Mouse (Mus musculus): ENCODE data around the gene Crmp1. TPM values are rescaled to one million over a fixed set of nuclear protein-coding genes. Genes with fewer than 3 reads are reported as not detected.

Gene Crmp1
- polyA plus RNA-seq, 1 experiment from 2014 or later: 106 TPM

GRCm38 (mm10) chr5:37257243-37257642 lies 15.5 kb downstream of the Crmp1 start:
- Histone ChIP-seq H3K4me1 (no peaks in the 10 kb centered on the region), H3K4me3 (no peak overlapping the region), H3K27me3 (ENCODE audit: poor library complexity, severe bottlenecking) (no peaks in the 10 kb centered on the region), H3K36me3 (replicated peaks) (peaks cover 20% of the 10 kb centered on the region), H3K9me3 (no peaks in the 10 kb centered on the region), H3K27ac (no peak overlapping the region)
- DNase-seq (ENCODE audit: extremely low spot score, low spot score): no peak
- WGBS: 62% methylated on average over 5 of the region's 5 CpGs

- H3K9me3 ChIP-seq: no peaks in the 10 kb centered on the region
- no peak for DNase-seq (ENCODE audit: extremely low spot score, low spot score)
- H3K27me3 ChIP-seq (ENCODE audit: poor library complexity, severe bottlenecking): no peaks in the 10 kb centered on the region
- peaks cover 17% of the 10 kb centered on the region for H3K36me3 ChIP-seq (replicated peaks)
- H3K4me3 ChIP-seq: no peak overlapping the region
- no peaks in the 10 kb centered on the region for H3K4me1 ChIP-seq
- whole genome bisulfite sequencing: 83% methylated on average over 5 of the region's 5 CpGs
- no peak overlapping the region for H3K27ac ChIP-seq
These were observed 20.0 kb downstream of the Crmp1 start for GRCm38 (mm10) chr5:37261734-37262133.

- Histone ChIP-seq H3K4me1 (no peaks in the 10 kb centered on the region), H3K27me3 (ENCODE audit: poor library complexity, severe bottlenecking) (no peaks in the 10 kb centered on the region), H3K4me3 (no peak overlapping the region), H3K36me3 (replicated peaks) (peaks cover 31% of the 10 kb centered on the region), H3K27ac (no peak overlapping the region), H3K9me3 (no peaks in the 10 kb centered on the region)
- 88% methylated on average over 6 of the region's 6 CpGs for WGBS
- no peak for DNase-seq (ENCODE audit: extremely low spot score, low spot score)
These were observed 22.1 kb downstream of the Crmp1 start for GRCm38 (mm10) chr5:37263816-37264215.

- H3K4me1 ChIP-seq: no peaks in the 10 kb centered on the region
- H3K27ac ChIP-seq: no peak overlapping the region
- 94% methylated on average over 11 of the region's 11 CpGs for WGBS
These were observed 39.3 kb downstream of the Crmp1 start for GRCm38 (mm10) chr5:37281021-37281420.

GRCm38 (mm10) chr5:37288374-37288773 lies 46.6 kb downstream of the Crmp1 start:
- H3K27ac ChIP-seq: no peak overlapping the region
- 77% methylated on average over 3 of the region's 3 CpGs for WGBS
- DNase-seq (ENCODE audit: extremely low spot score, low spot score): peak; percentile 42
- no peaks in the 10 kb centered on the region for H3K4me1 ChIP-seq
- no peak overlapping the region for H3K4me3 ChIP-seq
- H3K27me3 ChIP-seq (ENCODE audit: poor library complexity, severe bottlenecking): no peaks in the 10 kb centered on the region
- H3K9me3 ChIP-seq: no peaks in the 10 kb centered on the region
- peaks cover 79% of the 10 kb centered on the region for H3K36me3 ChIP-seq (replicated peaks)

More at GRCm38 (mm10) chr5:37281021-37281420, 39.3 kb downstream of the Crmp1 start:
- Histone ChIP-seq H3K36me3 (replicated peaks) (peaks cover 93% of the 10 kb centered on the region), H3K27me3 (ENCODE audit: poor library complexity, severe bottlenecking) (no peaks in the 10 kb centered on the region), H3K9me3 (no peaks in the 10 kb centered on the region), H3K4me3 (no peak overlapping the region)
- no peak for DNase-seq (ENCODE audit: extremely low spot score, low spot score)

GRCm38 (mm10) chr5:37289236-37289635 lies 47.5 kb downstream of the Crmp1 start:
- Histone ChIP-seq H3K36me3 (replicated peaks) (peaks cover 70% of the 10 kb centered on the region), H3K4me1 (no peaks in the 10 kb centered on the region), H3K4me3 (no peak overlapping the region), H3K27me3 (ENCODE audit: poor library complexity, severe bottlenecking) (no peaks in the 10 kb centered on the region), H3K9me3 (no peaks in the 10 kb centered on the region), H3K27ac (no peak overlapping the region)
- DNase-seq (ENCODE audit: extremely low spot score, low spot score): peak; percentile 31
- WGBS: 27% methylated on average over 3 of the region's 3 CpGs

- H3K27ac ChIP-seq: no peak overlapping the region
- H3K9me3 ChIP-seq: no peaks in the 10 kb centered on the region
- peak; percentile 23 for DNase-seq (ENCODE audit: extremely low spot score, low spot score)
- H3K36me3 ChIP-seq (replicated peaks): peaks cover 57% of the 10 kb centered on the region
- WGBS: 68% methylated on average over 9 of the region's 9 CpGs
- H3K27me3 ChIP-seq (ENCODE audit: poor library complexity, severe bottlenecking): no peaks in the 10 kb centered on the region
- no peak overlapping the region for H3K4me3 ChIP-seq
- no peaks in the 10 kb centered on the region for H3K4me1 ChIP-seq
These were observed 49.2 kb downstream of the Crmp1 start for GRCm38 (mm10) chr5:37290983-37291382.

- Histone ChIP-seq H3K9me3 (no peaks in the 10 kb centered on the region), H3K27ac (no peak overlapping the region), H3K4me3 (no peak overlapping the region), H3K27me3 (ENCODE audit: poor library complexity, severe bottlenecking) (no peaks in the 10 kb centered on the region), H3K4me1 (no peaks in the 10 kb centered on the region), H3K36me3 (replicated peaks) (peaks cover 31% of the 10 kb centered on the region)
- 89% methylated on average over 10 of the region's 10 CpGs for WGBS
- no peak for DNase-seq (ENCODE audit: extremely low spot score, low spot score)
These were observed 55.0 kb downstream of the Crmp1 start for GRCm38 (mm10) chr5:37296717-37297116.

GRCm38 (mm10) chr5:37298370-37298769 lies 56.6 kb downstream of the Crmp1 start:
- Histone ChIP-seq H3K27ac (no peak overlapping the region), H3K27me3 (ENCODE audit: poor library complexity, severe bottlenecking) (no peaks in the 10 kb centered on the region), H3K9me3 (no peaks in the 10 kb centered on the region), H3K36me3 (replicated peaks) (peaks cover 37% of the 10 kb centered on the region), H3K4me3 (no peak overlapping the region), H3K4me1 (no peaks in the 10 kb centered on the region)
- WGBS: 29% methylated on average over 7 of the region's 7 CpGs
- peak; percentile 30 for DNase-seq (ENCODE audit: extremely low spot score, low spot score)

GRCm38 (mm10) chr5:37310026-37310425 lies 68.3 kb downstream of the Crmp1 start:
- WGBS: 88% methylated on average over 9 of the region's 9 CpGs
- Histone ChIP-seq H3K27ac (no peak overlapping the region), H3K4me3 (no peak overlapping the region), H3K27me3 (ENCODE audit: poor library complexity, severe bottlenecking) (no peaks in the 10 kb centered on the region), H3K9me3 (0 out of 2 replicates have a peak, but pooled peaks cover under 1% of the 10 kb centered on the region), H3K36me3 (replicated peaks) (peaks cover 97% of the 10 kb centered on the region), H3K4me1 (no peaks in the 10 kb centered on the region)
- no peak for DNase-seq (ENCODE audit: extremely low spot score, low spot score)

- Histone ChIP-seq H3K36me3 (replicated peaks) (peaks cover 100% of the 10 kb centered on the region), H3K27ac (no peak overlapping the region), H3K9me3 (peaks cover 11% of the 10 kb centered on the region; the same call in 1 of the 2 replicates), H3K4me1 (no peaks in the 10 kb centered on the region), H3K27me3 (ENCODE audit: poor library complexity, severe bottlenecking) (no peaks in the 10 kb centered on the region), H3K4me3 (no peak overlapping the region)
- DNase-seq (ENCODE audit: extremely low spot score, low spot score): no peak
- 92% methylated on average over 12 of the region's 12 CpGs for WGBS
These were observed 71.4 kb downstream of the Crmp1 start for GRCm38 (mm10) chr5:37312980-37313722.

GRCm38 (mm10) chr5:37318715-37319114 lies 77.0 kb downstream of the Crmp1 start:
- Histone ChIP-seq H3K9me3 (peaks cover 11% of the 10 kb centered on the region; the same call in 1 of the 2 replicates), H3K4me1 (no peaks in the 10 kb centered on the region), H3K27ac (no peak overlapping the region), H3K36me3 (replicated peaks) (peaks cover 100% of the 10 kb centered on the region), H3K27me3 (ENCODE audit: poor library complexity, severe bottlenecking) (no peaks in the 10 kb centered on the region), H3K4me3 (no peak overlapping the region)
- no peak for DNase-seq (ENCODE audit: extremely low spot score, low spot score)
- 93% methylated on average over 6 of the region's 6 CpGs for WGBS

GRCm38 (mm10) chr5:37320174-37320573 lies 78.4 kb downstream of the Crmp1 start:
- Histone ChIP-seq H3K27me3 (ENCODE audit: poor library complexity, severe bottlenecking) (no peaks in the 10 kb centered on the region), H3K4me3 (no peak overlapping the region), H3K36me3 (replicated peaks) (peaks cover 100% of the 10 kb centered on the region), H3K9me3 (peaks cover 9% of the 10 kb centered on the region; the same call in 1 of the 2 replicates), H3K4me1 (no peaks in the 10 kb centered on the region), H3K27ac (no peak overlapping the region)
- 91% methylated on average over 3 of the region's 3 CpGs for WGBS
- DNase-seq (ENCODE audit: extremely low spot score, low spot score): no peak
